Mouse (Mus musculus) limb, embryonic 14.5 days (tissue): ENCODE measurements around the gene Aspscr1. TPM values are rescaled to one million over a fixed set of nuclear protein-coding genes. Genes with fewer than 3 reads are reported as not detected.

Experiments
- ATAC-seq: fragments of 200-750 bp; cut with Nextera tagmentation; 2 replicates; pipeline ENCODE4 v1.8.0; 2017; ENCODE audit warnings: low read depth, moderate number of reproducible peaks, moderate TSS enrichment; ENCODE audit not compliant: low FRiP score
- DNase-seq: peaks from one replicate; pipeline ENCODE4 v3.0.0-alpha.2; 2015; ENCODE audit warnings: low spot score
- H3K27ac ChIP-seq: fragments of 300-500 bp; sonication (generic); replicated peaks from 2 replicates; pipeline ENCODE4 v1.5.1; 2014; ENCODE audit warnings: low read depth, mild to moderate bottlenecking, low read length, moderate library complexity, mixed read lengths
- H3K27me3 ChIP-seq: fragments of 300-500 bp; sonication (generic); 2 replicates; pipeline ENCODE4 v1.6.1; 2014; ENCODE audit warnings: low read length, mixed read lengths; ENCODE audit not compliant: control insufficient read depth, insufficient read depth
- H3K36me3 ChIP-seq: fragments of 300-500 bp; sonication (generic); 2 replicates; pipeline ENCODE4 v1.6.1; 2014; ENCODE audit warnings: mild to moderate bottlenecking, low read length, moderate library complexity, mixed read lengths; ENCODE audit not compliant: control insufficient read depth, insufficient read depth
- H3K4me1 ChIP-seq: fragments of 300-500 bp; sonication (generic); 2 replicates; pipeline ENCODE4 v1.6.1; 2014; ENCODE audit warnings: antibody characterized with exemption, low read length, mixed read lengths; ENCODE audit not compliant: control insufficient read depth, insufficient read depth
- H3K4me2 ChIP-seq: fragments of 300-500 bp; sonication (generic); replicated peaks from 2 replicates; pipeline ENCODE4 v1.6.1; 2014; ENCODE audit warnings: low read depth, mild to moderate bottlenecking, low read length, moderate library complexity; ENCODE audit not compliant: severe bottlenecking
- H3K4me3 ChIP-seq: fragments of 300-500 bp; sonication (generic); replicated peaks from 2 replicates; pipeline ENCODE4 v1.5.1; 2014; ENCODE audit warnings: low read length
- H3K9ac ChIP-seq: fragments of 300-500 bp; sonication (generic); 2 replicates; pipeline ENCODE4 v1.6.1; 2014; ENCODE audit warnings: mild to moderate bottlenecking, low read depth, low read length, moderate library complexity; ENCODE audit not compliant: severe bottlenecking
- H3K9me3 ChIP-seq: fragments of 300-500 bp; sonication (generic); 2 replicates; pipeline ENCODE4 v1.6.1; 2016; ENCODE audit warnings: low read length; ENCODE audit not compliant: control insufficient read depth
- POLR2A ChIP-seq: fragments of 200-500 bp; IDR thresholded peaks from 2 replicates; pipeline ENCODE4 v1.8.0; 2012; ENCODE audit warnings: inconsistent platforms, mild to moderate bottlenecking, moderate library complexity, borderline replicate concordance; ENCODE audit not compliant: insufficient read depth, insufficient read length; ENCODE audit errors: extremely low read depth
- WGBS: fragments of 180-500 bp; shearing (Covaris S2); extraction: QIAGEN DNeasy Blood & Tissue Kit; methylation state at CpG from one replicate; pipeline ENCODE4 v1.1.7; 2014; 5-methylcytosine and 5-hydroxymethylcytosine counted together
- polyA plus RNA-seq, 2 experiments: library from polyadenylated mRNA; depleted of rRNA in 1 of 2; stranded (reverse) in 1 of 2; unstranded in 1 of 2; fragments of >200 nt; fragmentation: Nextera tagmentation in 1 of 2; extraction: Ambion mirVana in 1 of 2; gene quantifications; 2 replicates each; pipeline versions ENCODE4 v1.2.1 to v1.2.3; 2012 to 2014

The Aspscr1 gene
- polyA plus RNA-seq, 2 experiments = 73.9 to 96.1 TPM

DNA sequence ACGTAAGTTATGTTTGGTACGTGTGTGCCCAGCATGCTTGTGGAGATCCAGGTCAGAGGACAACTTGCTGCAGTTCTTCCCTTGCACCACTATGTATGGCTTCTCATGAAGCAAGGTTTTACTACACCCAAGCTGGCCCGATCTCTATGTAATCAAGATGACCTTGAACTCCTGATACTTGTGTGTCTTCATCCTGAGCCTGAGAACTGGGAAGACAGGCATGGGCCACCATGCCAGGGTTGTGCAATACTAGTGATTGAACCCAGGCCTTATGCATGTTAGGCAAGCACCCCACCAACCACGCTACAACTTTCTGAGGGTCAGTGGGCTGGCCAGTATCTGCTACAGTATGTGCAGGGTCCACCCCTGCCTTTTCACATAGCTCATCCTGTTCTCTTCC lies 4.2 kb downstream of the Aspscr1 start:
- DNase-seq (no peak), ATAC-seq (no peak)
- Histone ChIP-seq H3K36me3 (peaks cover 40% of the 10 kb centered on the region), H3K9ac (no peak overlapping the region), H3K4me2 (no peak overlapping the region), H3K4me1 (peaks cover 9% of the 10 kb centered on the region), H3K27ac (no peak overlapping the region), H3K9me3 (no peaks in the 10 kb centered on the region), H3K4me3 (no peak overlapping the region), H3K27me3 (no peaks in the 10 kb centered on the region)
- 92% methylated on average over 4 of the region's 4 CpGs for WGBS
- TF ChIP-seq POLR2A = no peak

DNA sequence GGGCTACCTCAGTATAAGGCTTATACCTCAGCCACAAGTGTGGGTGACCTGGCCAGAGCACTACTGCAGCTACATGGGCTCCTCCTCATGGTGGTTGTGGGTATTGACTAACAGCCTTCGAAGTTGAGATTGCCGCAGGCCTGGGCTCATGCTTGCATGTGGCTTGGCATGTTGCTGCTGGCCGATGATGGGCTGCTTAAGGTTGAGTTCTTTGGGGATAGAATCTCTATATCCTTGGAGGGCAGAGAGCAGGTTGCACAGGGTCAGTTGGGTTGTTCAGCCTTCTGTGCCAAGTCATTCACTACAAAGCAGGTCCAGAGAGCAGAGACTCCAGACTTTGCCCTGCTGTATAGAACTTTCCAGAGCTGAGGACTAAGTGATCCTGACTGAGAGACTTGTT lies 7.1 kb downstream of the Aspscr1 start:
- Histone ChIP-seq H3K4me3 (no peak overlapping the region), H3K36me3 (peaks cover 60% of the 10 kb centered on the region), H3K27me3 (no peaks in the 10 kb centered on the region), H3K9me3 (no peaks in the 10 kb centered on the region), H3K27ac (no peak overlapping the region), H3K4me2 (no peak overlapping the region), H3K4me1 (no peaks in the 10 kb centered on the region), H3K9ac (no peak overlapping the region)
- 84% methylated on average over 3 of the region's 3 CpGs for WGBS
- ATAC-seq = no peak
- TF ChIP-seq POLR2A = no peak
- no peak for DNase-seq

DNA sequence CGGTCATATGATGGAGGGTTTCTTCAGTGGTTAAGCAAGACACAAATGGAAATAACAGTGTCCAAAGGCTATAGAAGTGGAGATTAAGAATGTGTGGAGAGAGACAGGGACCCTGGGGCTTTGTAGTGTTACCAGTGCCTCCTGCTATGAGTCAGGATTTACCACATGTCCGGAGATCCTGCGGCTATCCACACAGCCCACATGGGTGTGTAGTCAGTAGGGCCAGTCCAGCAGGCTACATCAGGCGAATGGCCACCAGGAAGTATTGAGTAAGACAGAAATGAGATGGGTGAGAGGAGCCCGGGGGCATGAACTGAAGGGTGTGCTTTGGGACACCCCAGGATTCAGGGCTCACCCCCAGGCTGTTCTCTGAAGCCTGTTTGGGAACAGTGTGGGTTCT lies 9.9 kb downstream of the Aspscr1 start:
- DNase-seq = no peak
- TF ChIP-seq POLR2A = no peak
- 88% methylated on average over 5 of the region's 5 CpGs for WGBS
- H3K4me1 ChIP-seq = no peaks in the 10 kb centered on the region
- H3K9ac ChIP-seq = no peak overlapping the region
- no peak overlapping the region for H3K27ac ChIP-seq
- ATAC-seq = no peak
- no peaks in the 10 kb centered on the region for H3K9me3 ChIP-seq
- H3K4me2 ChIP-seq = no peak overlapping the region
- H3K36me3 ChIP-seq = peaks cover 67% of the 10 kb centered on the region
- no peak overlapping the region for H3K4me3 ChIP-seq
- no peaks in the 10 kb centered on the region for H3K27me3 ChIP-seq

DNA sequence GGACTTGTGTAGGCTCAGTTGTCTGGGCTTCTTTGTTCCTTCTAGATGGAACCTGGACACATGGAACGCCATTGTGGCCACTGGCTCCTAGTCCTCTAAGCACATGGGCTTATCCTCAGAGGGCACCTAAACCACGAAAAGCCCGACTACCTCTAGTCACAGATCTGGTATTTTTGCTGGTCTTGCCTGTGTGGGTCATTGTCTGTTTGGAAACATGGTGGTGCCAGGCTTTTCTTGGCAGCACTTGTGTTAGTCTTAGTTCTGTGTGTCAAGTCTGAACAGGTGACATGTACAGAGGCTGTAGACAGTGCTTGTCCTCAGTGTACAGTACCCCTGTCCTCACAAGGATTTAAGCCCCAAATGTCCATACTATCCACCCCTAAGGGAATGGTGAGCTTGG lies 10.8 kb downstream of the Aspscr1 start:
- Histone ChIP-seq H3K9me3 (no peaks in the 10 kb centered on the region), H3K4me3 (no peak overlapping the region)
- 97% methylated on average over 3 of the region's 3 CpGs for WGBS

DNA sequence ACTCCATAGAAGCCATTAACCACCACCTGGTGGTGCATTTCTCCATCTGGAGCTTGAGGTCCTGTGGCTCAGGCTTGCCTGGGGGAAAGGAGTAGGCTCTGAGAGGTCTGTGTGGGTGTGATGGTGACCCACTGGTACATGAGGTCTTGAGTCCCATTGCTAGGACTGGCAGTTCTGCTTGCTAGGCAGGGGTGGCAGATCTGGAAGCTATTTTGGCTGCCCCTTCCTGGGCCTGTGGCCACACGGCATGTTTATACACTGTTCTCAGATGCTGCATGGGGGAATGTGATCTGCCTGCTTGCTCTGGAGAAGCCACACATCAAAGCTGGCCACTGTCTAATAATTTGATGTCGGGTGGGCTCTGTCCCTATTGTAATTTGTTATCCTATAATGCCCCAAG lies 11.3 kb downstream of the Aspscr1 start:
- no peak overlapping the region for H3K4me3 ChIP-seq
- 70% methylated on average over 2 of the region's 2 CpGs for WGBS
- no peak overlapping the region for H3K9ac ChIP-seq
- ATAC-seq (no peak), DNase-seq (no peak)
- H3K9me3 ChIP-seq = no peaks in the 10 kb centered on the region
- peaks cover 66% of the 10 kb centered on the region for H3K36me3 ChIP-seq
- H3K27me3 ChIP-seq = no peaks in the 10 kb centered on the region
- no peaks in the 10 kb centered on the region for H3K4me1 ChIP-seq
- H3K27ac ChIP-seq = no peak overlapping the region
- no peak overlapping the region for H3K4me2 ChIP-seq
- TF ChIP-seq POLR2A = no peak

More for the DNA sequence above, 10.8 kb downstream of the Aspscr1 start:
- DNase-seq (no peak), ATAC-seq (no peak)
- Histone ChIP-seq H3K27ac (no peak overlapping the region), H3K4me2 (no peak overlapping the region), H3K27me3 (no peaks in the 10 kb centered on the region), H3K9ac (no peak overlapping the region), H3K4me1 (no peaks in the 10 kb centered on the region), H3K36me3 (peaks cover 64% of the 10 kb centered on the region)
- TF ChIP-seq POLR2A = no peak

DNA sequence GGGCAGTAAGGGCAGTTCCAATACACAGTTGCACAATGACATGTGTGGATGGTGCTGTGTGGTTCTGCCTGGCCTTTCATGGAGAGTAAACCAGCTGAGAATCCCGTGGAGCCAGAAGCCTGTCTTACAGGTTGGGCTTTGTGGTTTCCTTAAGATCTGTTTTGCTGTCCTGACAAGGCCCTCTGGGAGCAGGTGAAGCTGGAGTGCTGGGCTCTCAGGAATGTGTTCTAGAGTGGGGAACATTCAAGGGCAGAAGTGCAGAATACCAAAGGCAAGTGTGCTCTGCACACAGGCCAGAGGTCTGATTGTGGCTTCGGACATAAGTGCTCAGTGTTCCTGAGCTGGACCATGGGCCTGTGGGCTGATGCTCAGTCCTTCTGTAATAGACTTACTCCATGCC lies 11.9 kb downstream of the Aspscr1 start:
- H3K4me1 ChIP-seq = no peaks in the 10 kb centered on the region
- no peaks in the 10 kb centered on the region for H3K27me3 ChIP-seq
- H3K4me3 ChIP-seq = no peak overlapping the region
- no peak for DNase-seq
- H3K4me2 ChIP-seq = no peak overlapping the region
- no peaks in the 10 kb centered on the region for H3K9me3 ChIP-seq
- ATAC-seq = no peak
- no peak overlapping the region for H3K9ac ChIP-seq
- TF ChIP-seq POLR2A = no peak
- no peak overlapping the region for H3K27ac ChIP-seq
- H3K36me3 ChIP-seq = peaks cover 66% of the 10 kb centered on the region
- 77% methylated on average over 2 of the region's 2 CpGs for WGBS
